Mouse (Mus musculus): ENCODE data around the gene Enc1. TPM values are rescaled to one million over a fixed set of nuclear protein-coding genes. Genes with fewer than 3 reads are reported as not detected.

Enc1 gene
- polyA plus RNA-seq, 1 experiment from 2014 or later: 10.4 TPM

DNA sequence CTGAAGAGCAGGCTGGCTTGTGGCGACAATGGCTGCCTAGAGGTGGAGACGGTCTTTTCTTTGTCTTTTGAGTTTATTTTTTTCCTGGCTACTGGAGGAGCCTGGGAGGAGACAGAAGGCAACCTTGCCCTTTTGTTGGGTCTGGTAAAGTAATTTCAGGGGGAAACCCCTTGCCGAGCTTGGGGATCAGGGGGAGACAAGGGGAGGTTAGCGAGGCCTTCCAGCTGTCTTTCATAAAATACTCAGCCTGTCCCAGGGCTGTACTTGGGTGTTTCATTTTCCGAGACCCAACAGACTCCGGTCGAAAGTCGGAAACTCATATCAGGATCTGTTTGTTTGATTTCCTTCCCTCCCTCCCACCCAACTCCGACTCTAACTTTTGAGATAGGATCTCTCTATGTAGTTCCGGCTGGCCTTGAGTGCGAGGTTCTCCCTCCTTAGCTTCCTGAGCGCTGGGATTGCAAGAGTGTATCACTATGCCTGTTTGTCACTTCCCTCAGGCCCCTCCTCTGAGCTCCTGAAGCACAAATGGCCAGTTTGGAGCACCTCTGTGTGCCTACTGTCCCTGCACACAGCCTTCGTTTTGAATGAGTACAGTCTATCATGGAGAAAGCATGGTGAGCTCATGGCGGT, 56.6 kb downstream of the Enc1 start:
- Histone ChIP-seq H3K9me3 (no peaks in the 10 kb centered on the region), H3K9ac (no peak overlapping the region)
- 69% methylated on average over 14 of the region's 14 CpGs for WGBS

DNA sequence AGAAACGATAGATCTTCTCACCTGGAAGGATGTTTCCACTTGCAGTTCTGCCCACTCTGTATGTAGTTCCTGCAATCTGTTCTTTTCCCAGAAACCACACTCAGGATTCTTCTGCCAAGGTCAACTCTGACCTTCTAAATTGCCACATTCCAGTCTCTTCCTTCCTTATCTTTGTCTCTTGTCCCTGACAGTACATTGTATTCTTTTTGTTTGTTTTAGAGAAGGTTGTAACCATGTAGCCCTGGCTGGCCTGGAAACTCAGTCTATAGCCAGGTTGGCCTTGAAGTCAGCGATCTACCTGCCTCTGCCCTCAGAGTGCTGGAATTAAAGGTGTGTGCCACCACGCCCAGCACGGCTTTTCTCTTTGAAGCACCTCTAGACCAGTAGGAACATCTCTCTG, 58.0 kb downstream of the Enc1 start:
- WGBS: 91% methylated on average over 4 of the region's 4 CpGs
- Histone ChIP-seq H3K4me1 (no peaks in the 10 kb centered on the region), H3K9ac (no peak overlapping the region), H3K4me3 (no peak overlapping the region), H3K4me2 (no peak overlapping the region), H3K9me3 (no peaks in the 10 kb centered on the region), H3K27me3 (no peaks in the 10 kb centered on the region), H3K27ac (no peak overlapping the region), H3K36me3 (no peaks in the 10 kb centered on the region)
- no peak for ATAC-seq (ENCODE audit: insufficient number of reproducible peaks, low FRiP score, low TSS enrichment, low read depth)

More for the DNA sequence above, 56.6 kb downstream of the Enc1 start:
- H3K36me3 ChIP-seq: no peaks in the 10 kb centered on the region
- no peak overlapping the region for H3K27ac ChIP-seq
- H3K27me3 ChIP-seq: no peaks in the 10 kb centered on the region
- H3K4me3 ChIP-seq: no peak overlapping the region
- H3K4me2 ChIP-seq: no peak overlapping the region
- no peak for ATAC-seq (ENCODE audit: insufficient number of reproducible peaks, low FRiP score, low TSS enrichment, low read depth)
- H3K4me1 ChIP-seq: peaks cover 1% of the 10 kb centered on the region; the same call in 1 of the 2 replicates

DNA sequence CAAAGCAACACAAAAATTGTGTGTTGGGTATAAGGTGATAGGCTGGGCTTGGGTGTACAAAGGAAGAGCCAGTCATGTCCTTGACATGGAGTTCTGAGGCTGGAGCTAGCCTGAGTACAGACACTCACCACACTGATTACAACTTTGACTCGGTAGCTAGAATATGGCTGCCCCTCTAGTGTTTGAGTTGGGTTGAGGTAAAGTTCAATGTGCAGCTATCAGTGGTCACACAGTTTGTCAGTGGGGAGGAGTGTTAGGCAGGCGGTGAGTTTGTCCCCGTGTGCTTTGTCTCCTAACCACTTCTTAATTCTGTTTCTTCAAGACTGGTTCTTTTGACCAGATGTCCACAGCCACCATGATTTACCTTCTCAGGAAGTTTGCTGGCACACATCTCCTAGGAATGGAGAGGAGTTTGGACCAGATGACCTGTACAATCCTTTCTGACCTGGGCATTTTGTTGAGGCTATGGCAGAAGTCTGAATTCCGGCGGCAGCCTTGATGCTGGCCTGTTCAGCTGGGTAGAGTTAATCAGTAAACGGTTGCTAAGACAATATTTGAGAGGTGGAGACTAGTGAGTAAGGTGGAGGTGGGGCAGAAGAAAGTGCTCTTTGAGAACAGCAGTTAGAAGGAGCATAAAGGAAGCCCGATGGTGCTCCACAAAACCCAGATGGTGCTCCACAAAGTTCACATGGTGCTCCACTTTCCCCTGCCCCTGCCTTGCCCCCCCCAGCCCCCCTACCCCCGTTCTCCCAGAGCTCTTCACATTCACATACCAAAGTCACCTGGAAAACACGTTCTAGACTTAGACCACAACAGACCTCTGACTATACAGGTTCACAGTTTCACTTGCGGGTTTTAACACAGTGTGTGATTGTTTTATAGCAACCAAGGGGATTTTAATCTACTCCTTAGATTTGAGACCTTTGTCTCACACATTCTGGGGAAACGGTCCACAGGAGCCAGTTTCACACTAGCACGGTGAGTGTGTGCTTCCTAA, 59.3 kb downstream of the Enc1 start:
- Histone ChIP-seq H3K9me3 (no peaks in the 10 kb centered on the region), H3K4me2 (no peak overlapping the region), H3K4me1 (no peaks in the 10 kb centered on the region), H3K36me3 (no peaks in the 10 kb centered on the region), H3K27me3 (no peaks in the 10 kb centered on the region), H3K4me3 (no peak overlapping the region), H3K9ac (no peak overlapping the region), H3K27ac (no peak overlapping the region)
- ATAC-seq (ENCODE audit: insufficient number of reproducible peaks, low FRiP score, low TSS enrichment, low read depth): no peak
- 68% methylated on average over 12 of the region's 12 CpGs for WGBS

Other genes with a start within 250 kb of the Enc1 start
- gene 1700029F12Rik, start 206.7 kb upstream of the Enc1 start, polyA plus RNA-seq (2015; fragmentation: Nextera tagmentation; extraction: Ambion mirVana): not detected in 2 replicates
- 1.2 and 1.6 TPM in 2 replicates for gene Fam169a, start 173.8 kb upstream of the Enc1 start, polyA plus RNA-seq (2015; fragmentation: Nextera tagmentation; extraction: Ambion mirVana)
- gene Gm6169, start 141.9 kb upstream of the Enc1 start, polyA plus RNA-seq (2015; fragmentation: Nextera tagmentation; extraction: Ambion mirVana): 3.5 and 4.5 TPM in 2 replicates
- gene Gfm2, start 103.2 kb upstream of the Enc1 start, polyA plus RNA-seq (2015; fragmentation: Nextera tagmentation; extraction: Ambion mirVana): 25.9 and 26.9 TPM in 2 replicates
- 58.6 and 59.8 TPM in 2 replicates for gene Nsa2, start 103.2 kb upstream of the Enc1 start, polyA plus RNA-seq (2015; fragmentation: Nextera tagmentation; extraction: Ambion mirVana)
- 63.1 and 65.7 TPM in 2 replicates for gene Hexb, start 42.7 kb upstream of the Enc1 start, polyA plus RNA-seq (2015; fragmentation: Nextera tagmentation; extraction: Ambion mirVana)